Mouse (Mus musculus) retina, adult 2 months (tissue): Measurements from ENCODE around the gene Nup160.

Experiments used
- DNase-seq: peaks from one replicate; pipeline ENCODE4 v3.0.0-alpha.2; 2012; ENCODE audit warnings: low read depth, low spot score

Gene Nup160

GRCm38 (mm10) chr2:90661426-90661825, 15.6 kb upstream of the Nup160 start:
- no peak for DNase-seq

GRCm38 (mm10) chr2:90666591-90667387, 10.2 kb upstream of the Nup160 start:
- DNase-seq, result no peak

- DNase-seq, result no peak
These were observed 9.4 kb upstream of the Nup160 start for GRCm38 (mm10) chr2:90667388-90668265.

GRCm38 (mm10) chr2:90670343-90670742, 6.7 kb upstream of the Nup160 start:
- no peak for DNase-seq

GRCm38 (mm10) chr2:90673339-90673738, 3.7 kb upstream of the Nup160 start:
- no peak for DNase-seq

GRCm38 (mm10) chr2:90674555-90674954, 2.5 kb upstream of the Nup160 start:
- DNase-seq, result no peak

GRCm38 (mm10) chr2:90675488-90675887, 1.5 kb upstream of the Nup160 start:
- DNase-seq, result no peak

- no peak for DNase-seq
These were observed 1.4 kb downstream of the Nup160 start for GRCm38 (mm10) chr2:90678256-90679060.

GRCm38 (mm10) chr2:90679061-90679810, 2.2 kb downstream of the Nup160 start:
- peak; percentile 76 for DNase-seq

GRCm38 (mm10) chr2:90700943-90701342, 23.9 kb downstream of the Nup160 start:
- DNase-seq, result no peak

GRCm38 (mm10) chr2:90708548-90708947, 31.5 kb downstream of the Nup160 start:
- no peak for DNase-seq

GRCm38 (mm10) chr2:90715555-90716092, 38.6 kb downstream of the Nup160 start:
- no peak for DNase-seq

GRCm38 (mm10) chr2:90717366-90717765, 40.4 kb downstream of the Nup160 start:
- no peak for DNase-seq

GRCm38 (mm10) chr2:90717948-90718347, 40.9 kb downstream of the Nup160 start:
- DNase-seq, result no peak

- DNase-seq, result no peak
These were observed 49.8 kb downstream of the Nup160 start for GRCm38 (mm10) chr2:90726818-90727217.

GRCm38 (mm10) chr2:90735326-90735725, 58.3 kb downstream of the Nup160 start:
- DNase-seq, result no peak

- DNase-seq, result no peak
These were observed 61.8 kb downstream of the Nup160 start for GRCm38 (mm10) chr2:90738801-90739200.

- DNase-seq, result no peak
These were observed 62.3 kb downstream of the Nup160 start for GRCm38 (mm10) chr2:90739327-90739726.

GRCm38 (mm10) chr2:90739921-90740320, 62.9 kb downstream of the Nup160 start:
- no peak for DNase-seq

- no peak for DNase-seq
These were observed 67.5 kb downstream of the Nup160 start for GRCm38 (mm10) chr2:90744285-90745052.
